Mouse (Mus musculus): Measurements from ENCODE around the gene Sit1.

The Sit1 gene

GRCm38 (mm10) chr4:43470301-43470700, 13.2 kb downstream of the Sit1 start:
- DNase-seq (ENCODE audit: low spot score in 2 of 2) = no peak

GRCm38 (mm10) chr4:43466872-43467271, 16.7 kb downstream of the Sit1 start:
- DNase-seq (ENCODE audit: low spot score in 2 of 2) = no peak

- no peak for DNase-seq (ENCODE audit: low spot score in 2 of 2)
Measured at GRCm38 (mm10) chr4:43465935-43466334, 17.6 kb downstream of the Sit1 start.

GRCm38 (mm10) chr4:43463102-43463501, 20.4 kb downstream of the Sit1 start:
- DNase-seq (ENCODE audit: low spot score in 2 of 2) = no peak

GRCm38 (mm10) chr4:43457124-43457523, 26.4 kb downstream of the Sit1 start:
- DNase-seq (ENCODE audit: low spot score in 2 of 2) = peak; percentile 40 to 63

- DNase-seq (ENCODE audit: low spot score in 2 of 2) = peak; percentile 84 to 87
Measured at GRCm38 (mm10) chr4:43456470-43456869, 27.1 kb downstream of the Sit1 start.

- peak in 1 of 2 experiments; percentile 66 for DNase-seq (ENCODE audit: low spot score in 2 of 2)
Measured at GRCm38 (mm10) chr4:43454041-43454836, 29.3 kb downstream of the Sit1 start, which contains the start of gene Cd72. TSS of gene Cd72 (minus strand) at chr4:43454628.

GRCm38 (mm10) chr4:43453413-43453812, 30.1 kb downstream of the Sit1 start:
- no peak for DNase-seq (ENCODE audit: low spot score in 2 of 2)

- no peak for DNase-seq (ENCODE audit: low spot score in 2 of 2)
Measured at GRCm38 (mm10) chr4:43452315-43452714, 31.2 kb downstream of the Sit1 start.

- DNase-seq (ENCODE audit: low spot score in 2 of 2) = no peak
Measured at GRCm38 (mm10) chr4:43448554-43448953, 35.0 kb downstream of the Sit1 start.

- DNase-seq (ENCODE audit: low spot score in 2 of 2) = no peak
Measured at GRCm38 (mm10) chr4:43447251-43447650, 36.3 kb downstream of the Sit1 start.

- DNase-seq (ENCODE audit: low spot score in 2 of 2) = peak in 1 of 2 experiments; percentile 16
Measured at GRCm38 (mm10) chr4:43443511-43443910, 40.0 kb downstream of the Sit1 start.

- DNase-seq (ENCODE audit: low spot score in 2 of 2) = peak; percentile 59 to 79
Measured at GRCm38 (mm10) chr4:43442456-43443361, 40.8 kb downstream of the Sit1 start.

GRCm38 (mm10) chr4:43442044-43442443, 41.5 kb downstream of the Sit1 start:
- peak; percentile 99 to 100 for DNase-seq (ENCODE audit: low spot score in 2 of 2)

GRCm38 (mm10) chr4:43441639-43442038, 41.9 kb downstream of the Sit1 start, which contains the start of gene Tesk1:
TSS of gene Tesk1 (plus strand) at chr4:43441939.
- no peak for DNase-seq (ENCODE audit: low spot score in 2 of 2)

- no peak for DNase-seq (ENCODE audit: low spot score in 2 of 2)
Measured at GRCm38 (mm10) chr4:43432832-43433231, 50.7 kb downstream of the Sit1 start.

All from natural killer cell, adult 2 months (primary cell).